Mouse (Mus musculus): ENCODE measurements around the gene Elfn2.

The Elfn2 gene

DNA sequence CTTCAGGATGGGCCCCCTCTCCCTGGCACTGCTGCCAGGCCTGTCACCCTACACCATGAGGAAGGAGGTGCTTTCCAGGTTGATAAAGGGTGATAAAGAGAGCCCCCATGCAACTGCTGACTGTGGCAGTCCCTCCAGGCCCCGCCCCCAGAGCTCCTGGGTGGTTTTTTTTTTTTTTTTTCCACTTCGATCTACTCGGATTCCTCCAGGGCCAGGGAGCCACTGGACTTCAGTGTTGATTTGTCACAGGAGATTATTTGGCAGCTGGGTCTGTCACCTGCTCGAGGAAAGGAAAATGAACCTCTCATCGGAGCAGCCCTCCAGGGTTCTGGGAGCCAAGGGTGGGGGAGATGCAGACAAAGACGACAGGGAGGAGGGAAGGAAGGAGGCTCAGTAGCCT is 74.9 kb downstream of the Elfn2 start:
- in situ Hi-C loops (cut with MboI; ENCODE audit: low pct_unique_long_range_greater_than_20kb in 1 of 2, low sequenced_read_pairs in 2 of 2, unreplicated experiment in 1 of 2), result no loop called here

DNA sequence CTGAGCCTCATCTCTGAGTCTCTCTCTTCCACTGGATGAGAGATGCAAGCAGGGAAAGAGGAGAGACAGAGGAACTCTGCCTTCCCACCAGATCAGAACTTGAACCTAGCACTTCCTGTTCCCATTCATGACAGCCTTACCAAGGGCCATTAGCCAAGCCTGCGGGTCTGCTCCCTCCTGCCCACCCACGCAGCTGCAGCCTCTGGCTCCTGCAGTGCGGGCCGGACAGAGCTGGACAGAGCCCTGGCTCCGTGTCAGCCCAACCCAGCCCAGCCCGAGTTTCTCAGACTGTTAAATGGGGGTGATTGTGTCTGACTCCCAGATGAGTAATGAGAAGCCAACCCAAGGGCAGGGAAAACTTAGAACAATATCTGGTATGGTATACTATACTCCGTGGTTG is 83.3 kb downstream of the Elfn2 start:
- in situ Hi-C loops (cut with MboI; ENCODE audit: low pct_unique_long_range_greater_than_20kb in 1 of 2, low sequenced_read_pairs in 2 of 2, unreplicated experiment in 1 of 2), result no loop called here

DNA sequence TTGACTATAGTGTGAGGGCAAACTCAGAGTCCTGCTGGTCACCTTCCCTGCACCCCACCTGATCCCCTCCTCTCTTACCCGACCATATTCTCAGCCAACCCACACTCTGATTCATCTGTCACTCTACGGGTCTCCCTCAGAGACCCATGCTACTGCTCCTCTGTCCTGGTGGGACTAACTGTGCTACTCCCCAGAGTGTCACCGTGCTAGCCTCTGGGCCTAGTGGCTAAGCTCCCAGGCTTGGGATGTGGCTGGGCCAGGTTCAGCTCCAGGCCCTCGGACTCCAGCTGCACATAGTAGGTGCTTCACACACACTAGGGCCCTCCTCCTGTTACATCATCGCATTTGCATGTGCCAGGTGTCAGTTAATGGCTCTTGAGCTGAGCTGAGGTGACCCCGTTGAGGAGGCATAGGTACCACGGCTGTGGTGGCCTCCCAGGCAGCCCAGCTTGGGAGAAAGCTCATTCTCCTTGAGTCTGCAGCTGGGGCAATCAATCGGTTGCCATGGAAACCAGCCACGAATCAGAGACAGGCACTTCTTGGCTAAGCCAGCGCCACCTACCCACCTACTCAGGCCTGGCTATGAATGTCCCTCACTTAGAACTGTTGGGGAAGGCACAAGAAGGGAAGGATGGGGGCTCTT is 84.4 kb downstream of the Elfn2 start:
- in situ Hi-C loops (cut with MboI; ENCODE audit: low pct_unique_long_range_greater_than_20kb in 1 of 2, low sequenced_read_pairs in 2 of 2, unreplicated experiment in 1 of 2), result no loop called here

DNA sequence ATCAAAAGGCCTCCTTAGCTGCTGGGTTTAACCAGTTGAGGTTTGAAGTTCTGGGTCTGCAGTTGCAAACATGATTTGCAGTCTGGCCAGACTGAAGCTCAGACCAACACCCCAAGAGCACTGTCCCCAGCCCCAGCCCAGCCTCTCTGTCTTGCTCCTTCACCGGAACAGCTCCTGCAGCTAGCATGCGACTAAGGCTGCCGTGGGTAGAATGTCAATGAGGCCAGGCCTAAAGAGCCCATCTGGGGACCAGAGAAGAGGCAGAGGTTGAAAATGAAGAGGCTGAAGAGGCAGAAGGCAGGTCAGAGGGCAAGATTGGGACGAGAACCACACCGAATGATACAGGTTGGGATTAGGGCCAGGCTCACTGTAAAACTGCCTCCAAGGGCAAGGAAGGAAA is 85.2 kb downstream of the Elfn2 start:
- in situ Hi-C loops (cut with MboI; ENCODE audit: low pct_unique_long_range_greater_than_20kb in 1 of 2, low sequenced_read_pairs in 2 of 2, unreplicated experiment in 1 of 2), result no loop called here

DNA sequence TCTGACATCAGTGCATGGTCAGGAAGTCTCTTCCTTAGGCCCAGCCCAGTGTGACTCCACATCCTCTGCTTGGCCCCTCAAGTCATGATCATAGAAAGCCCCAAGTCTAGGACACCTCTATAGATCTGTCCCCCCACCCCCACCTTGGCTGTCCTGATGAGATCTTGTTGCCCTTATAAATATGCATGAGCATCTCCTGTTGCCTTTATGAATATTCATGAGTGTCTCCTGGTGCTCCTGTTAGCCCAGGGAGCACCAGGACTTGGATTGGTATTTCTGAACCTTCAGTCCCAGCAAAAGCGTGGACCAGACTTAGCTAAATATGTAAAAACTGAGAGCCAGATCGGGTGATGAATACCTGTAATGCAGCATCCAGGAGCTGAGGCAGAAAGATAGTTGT is 86.2 kb downstream of the Elfn2 start:
- in situ Hi-C loops (cut with MboI; ENCODE audit: low pct_unique_long_range_greater_than_20kb in 1 of 2, low sequenced_read_pairs in 2 of 2, unreplicated experiment in 1 of 2), result no loop called here

DNA sequence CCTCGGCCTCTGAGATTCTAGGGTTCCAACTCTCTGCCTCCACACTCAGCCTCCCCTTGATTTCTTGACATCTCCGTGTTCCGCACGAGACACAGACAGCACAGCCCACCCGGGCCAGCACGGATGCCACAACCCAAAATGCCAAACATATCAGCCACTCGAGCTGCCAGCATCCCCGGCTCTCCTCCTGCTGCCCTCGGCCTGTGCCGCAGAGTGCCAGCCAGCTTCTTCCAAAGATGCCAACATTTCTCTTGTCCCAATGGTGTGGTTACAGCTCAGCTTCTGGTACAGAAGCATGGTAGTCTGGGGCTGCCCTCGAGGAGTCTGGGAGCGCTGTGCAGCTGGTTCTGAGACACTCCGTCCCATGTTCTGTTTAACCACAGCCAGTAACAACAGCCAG is 92.3 kb downstream of the Elfn2 start:
- in situ Hi-C loops (cut with MboI; ENCODE audit: low pct_unique_long_range_greater_than_20kb in 1 of 2, low sequenced_read_pairs in 2 of 2, unreplicated experiment in 1 of 2), result loop anchor here (10.0 kb wide), 2 partner anchors 109 to 229 kb away; partner anchors contain the start of gene Lgals2 (in 1 of the 2)

DNA sequence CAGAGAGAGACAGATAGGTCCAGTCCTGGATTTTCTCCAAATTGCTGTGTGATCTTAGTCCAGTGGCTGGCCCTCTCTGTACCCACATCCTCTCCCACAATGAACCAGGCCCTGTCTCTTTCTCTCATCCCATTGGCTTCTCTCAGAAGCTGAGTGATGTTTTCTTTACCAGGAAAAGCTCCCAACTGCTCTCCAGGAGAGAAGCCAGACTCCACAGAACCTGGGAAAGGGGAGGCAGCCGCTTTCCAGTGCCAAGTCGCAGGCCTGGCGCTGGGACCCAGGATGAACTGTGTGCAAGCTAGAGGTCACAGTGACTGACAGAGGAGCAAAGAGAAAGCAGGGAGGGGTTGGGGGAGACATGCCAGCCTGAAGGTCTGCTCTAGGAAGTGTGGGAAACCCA is 93.6 kb downstream of the Elfn2 start:
- in situ Hi-C loops (cut with MboI; ENCODE audit: low pct_unique_long_range_greater_than_20kb in 1 of 2, low sequenced_read_pairs in 2 of 2, unreplicated experiment in 1 of 2), result loop anchor here (10.0 kb wide), 2 partner anchors 110 to 230 kb away; partner anchors contain the start of gene Lgals2 (in 1 of the 2)

DNA sequence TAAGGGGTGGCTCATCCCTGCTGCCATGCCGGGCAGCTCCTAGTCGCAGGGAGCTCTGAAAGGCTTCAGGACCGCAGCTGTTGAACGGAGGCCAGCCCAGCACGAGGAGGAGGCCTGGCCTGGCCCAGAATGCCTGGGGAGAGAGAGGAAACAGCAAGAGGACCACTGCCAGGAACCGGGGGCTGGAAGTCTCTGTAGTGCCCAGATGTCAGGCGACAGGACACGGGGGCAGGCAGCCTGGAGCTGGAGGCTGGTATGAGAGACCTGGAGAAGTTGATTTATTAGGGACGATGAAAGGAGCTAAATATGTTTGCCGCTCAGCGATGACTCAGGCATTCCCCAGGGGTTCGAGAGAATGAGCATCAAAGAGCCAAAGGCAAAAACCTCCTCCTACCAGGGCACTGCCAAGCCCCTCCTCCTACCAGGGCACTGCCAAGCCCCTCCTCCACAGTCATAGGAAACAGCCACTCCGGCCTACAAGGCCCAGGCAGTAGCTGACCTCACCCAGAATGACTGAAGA is 94.1 kb downstream of the Elfn2 start:
- in situ Hi-C loops (cut with MboI; ENCODE audit: low pct_unique_long_range_greater_than_20kb in 1 of 2, low sequenced_read_pairs in 2 of 2, unreplicated experiment in 1 of 2), result loop anchor here (10.0 kb wide), 2 partner anchors 110 to 230 kb away; partner anchors contain the start of gene Lgals2 (in 1 of the 2)

DNA sequence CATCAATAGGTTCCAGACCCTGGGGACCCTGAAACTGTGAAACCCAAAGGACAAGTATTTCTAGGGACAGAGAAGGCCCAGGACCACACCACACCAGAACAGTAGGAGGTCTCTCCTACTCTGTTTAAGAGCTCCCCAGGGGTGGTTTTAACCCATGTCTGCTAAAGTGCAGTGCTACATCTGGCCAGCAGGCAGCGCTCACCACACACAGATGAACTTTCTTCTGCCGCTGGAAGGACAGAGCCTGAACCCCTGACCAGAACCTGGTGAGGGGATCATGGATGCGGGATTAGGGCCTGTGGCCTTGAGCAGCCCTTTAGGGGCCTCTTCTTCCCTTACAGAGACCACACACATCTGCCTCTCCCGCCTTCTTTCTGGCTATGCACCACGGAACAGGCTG is 95.1 kb downstream of the Elfn2 start:
- in situ Hi-C loops (cut with MboI; ENCODE audit: low pct_unique_long_range_greater_than_20kb in 1 of 2, low sequenced_read_pairs in 2 of 2, unreplicated experiment in 1 of 2), result loop anchor here (10.0 kb wide), 2 partner anchors 111 to 231 kb away; partner anchors contain the start of gene Lgals2 (in 1 of the 2)

Data from mouse embryonic stem cell (cell line).